Mouse (Mus musculus): ENCODE data around the gene Ifitm5. TPM values are rescaled to one million over a fixed set of nuclear protein-coding genes. Genes with fewer than 3 reads are reported as not detected.

The Ifitm5 gene
- 2.8 and 6.6 TPM in 2 replicates for polyA plus RNA-seq (2015; fragmentation: Nextera tagmentation; extraction: Ambion mirVana)

DNA sequence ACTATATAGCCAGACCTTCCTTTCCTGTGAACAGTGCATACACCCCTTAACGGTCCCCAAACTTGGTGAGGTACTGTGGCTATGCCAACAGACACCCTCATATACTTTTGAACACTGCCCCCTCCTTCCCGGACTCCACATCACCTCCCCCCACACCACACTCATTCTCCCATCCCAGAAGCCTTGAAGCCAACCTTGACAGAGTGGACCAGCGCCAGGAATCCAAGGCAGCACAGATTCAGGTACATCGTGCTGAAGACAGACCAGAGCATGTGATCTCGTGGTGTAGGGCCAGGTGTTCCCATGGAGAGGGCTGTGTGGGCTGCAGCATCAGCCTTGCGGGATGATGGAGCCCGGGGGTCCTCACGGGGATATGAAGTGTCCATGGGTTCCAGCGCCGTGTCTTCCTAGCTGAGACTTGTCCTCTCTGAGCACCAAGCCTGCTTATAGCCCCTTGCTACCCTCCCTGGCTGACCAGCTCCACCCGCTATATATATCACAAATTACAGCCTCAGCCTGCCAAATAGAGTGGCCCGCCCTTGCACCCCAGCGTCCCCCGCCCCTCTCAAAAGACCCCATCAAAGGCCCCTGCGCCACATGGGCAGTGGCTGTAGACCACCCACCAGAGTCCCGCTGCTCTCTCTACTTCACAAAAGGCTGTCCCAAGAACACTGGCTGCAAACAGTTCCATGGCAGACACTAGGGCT lies at the start of gene Ifitm5:
Gene Ifitm5 (minus strand): TSS at position 468 of the 707 bp plus-strand sequence.
- no peak for ATAC-seq (ENCODE audit: low read depth)
- peaks cover 26% of the 10 kb centered on the region for H3K36me3 ChIP-seq (ENCODE audit: control insufficient read depth, insufficient read depth, low read length)

DNA sequence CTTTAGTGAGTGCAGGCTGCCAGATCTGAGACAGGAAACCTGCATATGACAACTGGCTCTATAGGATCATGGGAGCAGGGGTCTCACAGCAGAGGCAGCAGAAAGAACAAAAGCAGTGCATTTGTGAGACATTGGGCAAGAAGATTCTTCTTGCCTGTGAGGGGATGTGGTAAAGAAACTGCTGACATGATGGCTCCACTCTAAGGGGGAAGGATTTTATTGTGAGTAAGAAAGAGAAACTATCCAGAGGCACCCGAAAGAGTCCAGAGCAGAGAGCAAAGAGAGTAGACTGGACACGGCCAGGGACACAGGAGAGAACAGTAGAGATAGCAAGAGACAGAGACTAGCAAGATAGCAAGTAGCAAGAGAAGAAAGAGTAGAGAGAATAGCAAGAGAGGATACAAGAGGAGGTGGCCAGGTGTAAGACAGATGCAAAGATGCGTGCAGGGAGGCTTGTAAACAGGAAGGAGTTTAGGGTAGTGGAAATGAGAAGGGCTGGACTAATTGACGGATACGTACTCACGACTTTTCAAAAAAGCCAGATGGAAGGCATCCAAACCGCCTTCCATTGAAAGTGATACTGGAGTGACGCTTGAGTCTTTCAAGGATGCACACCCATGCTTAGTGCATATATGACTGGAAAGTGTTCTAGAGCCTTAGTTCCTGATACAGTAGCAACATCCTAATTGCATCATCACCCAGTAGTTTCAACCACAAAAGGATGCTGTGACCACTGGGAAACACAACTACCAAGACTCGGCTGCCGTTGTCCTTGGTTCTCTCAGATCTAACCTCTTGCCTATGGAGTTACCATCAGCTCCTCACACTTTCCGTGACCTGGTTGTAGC lies 49.0 kb upstream of the Ifitm5 start:
- Histone ChIP-seq H3K27me3 (ENCODE audit: control insufficient read depth, insufficient read depth, low read depth, low read length) (peaks cover 3% of the 10 kb centered on the region; the same call in 1 of the 2 replicates), H3K4me3 (ENCODE audit: low read length) (no peak overlapping the region), H3K4me2 (ENCODE audit: low read depth, low read length) (no peak overlapping the region), H3K36me3 (ENCODE audit: control insufficient read depth, insufficient read depth, low read length) (no peaks in the 10 kb centered on the region), H3K27ac (ENCODE audit: low read length) (no peak overlapping the region), H3K9me3 (ENCODE audit: control insufficient read depth, low read length) (no peaks in the 10 kb centered on the region), H3K4me1 (replicated peaks; ENCODE audit: control insufficient read depth, insufficient read depth, low read length) (no peaks in the 10 kb centered on the region), H3K9ac (ENCODE audit: low read length) (no peak overlapping the region)
- WGBS: 75% methylated on average over 11 of the region's 11 CpGs
- no peak for ATAC-seq (ENCODE audit: low read depth)

More for the DNA sequence above, at the start of gene Ifitm5:
- no peak within 1 kb of the TSS for H3K4me3 ChIP-seq (ENCODE audit: low read length)
- peak within 1 kb of the TSS; percentile 56 for H3K27ac ChIP-seq (ENCODE audit: low read length)
- H3K4me1 ChIP-seq (replicated peaks; ENCODE audit: control insufficient read depth, insufficient read depth, low read length): peaks cover 22% of the 10 kb centered on the region
- no peaks in the 10 kb centered on the region for H3K9me3 ChIP-seq (ENCODE audit: control insufficient read depth, low read length)
- 86% methylated on average over 16 of the region's 16 CpGs for WGBS
- H3K9ac ChIP-seq (ENCODE audit: low read length): peak within 1 kb of the TSS; percentile 34; the same call in 1 of the 2 replicates
- no peaks in the 10 kb centered on the region for H3K27me3 ChIP-seq (ENCODE audit: control insufficient read depth, insufficient read depth, low read depth, low read length)
- peak within 1 kb of the TSS; percentile 19 for H3K4me2 ChIP-seq (ENCODE audit: low read depth, low read length)

DNA sequence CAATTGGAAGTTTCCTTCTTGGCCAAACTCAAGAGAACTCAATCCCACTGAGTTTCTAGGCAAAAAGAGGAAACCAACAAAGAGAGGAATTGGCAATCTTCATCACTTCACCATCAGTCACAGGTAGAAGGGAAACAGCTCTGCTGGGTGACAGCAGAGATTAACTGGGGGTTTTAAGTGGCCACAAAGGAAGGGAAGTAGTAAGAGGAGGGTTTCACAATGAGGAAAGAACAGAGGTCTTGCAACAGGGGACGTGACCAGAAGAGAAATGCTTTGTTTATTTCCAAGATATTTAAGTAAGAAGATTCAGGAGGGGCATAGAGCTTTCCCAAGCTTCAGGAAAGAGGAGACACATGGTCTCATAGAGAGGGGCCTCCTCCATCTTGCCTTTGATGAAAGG lies 47.7 kb upstream of the Ifitm5 start:
- Histone ChIP-seq H3K9ac (ENCODE audit: low read length) (no peak overlapping the region), H3K27me3 (ENCODE audit: control insufficient read depth, insufficient read depth, low read depth, low read length) (peaks cover 3% of the 10 kb centered on the region; the same call in 1 of the 2 replicates), H3K27ac (ENCODE audit: low read length) (no peak overlapping the region), H3K36me3 (ENCODE audit: control insufficient read depth, insufficient read depth, low read length) (no peaks in the 10 kb centered on the region), H3K4me3 (ENCODE audit: low read length) (no peak overlapping the region), H3K4me2 (ENCODE audit: low read depth, low read length) (no peak overlapping the region), H3K9me3 (ENCODE audit: control insufficient read depth, low read length) (no peaks in the 10 kb centered on the region), H3K4me1 (replicated peaks; ENCODE audit: control insufficient read depth, insufficient read depth, low read length) (no peaks in the 10 kb centered on the region)
- 33% methylated on average over 1 of the region's 1 CpGs for WGBS
- ATAC-seq (ENCODE audit: low read depth): no peak

DNA sequence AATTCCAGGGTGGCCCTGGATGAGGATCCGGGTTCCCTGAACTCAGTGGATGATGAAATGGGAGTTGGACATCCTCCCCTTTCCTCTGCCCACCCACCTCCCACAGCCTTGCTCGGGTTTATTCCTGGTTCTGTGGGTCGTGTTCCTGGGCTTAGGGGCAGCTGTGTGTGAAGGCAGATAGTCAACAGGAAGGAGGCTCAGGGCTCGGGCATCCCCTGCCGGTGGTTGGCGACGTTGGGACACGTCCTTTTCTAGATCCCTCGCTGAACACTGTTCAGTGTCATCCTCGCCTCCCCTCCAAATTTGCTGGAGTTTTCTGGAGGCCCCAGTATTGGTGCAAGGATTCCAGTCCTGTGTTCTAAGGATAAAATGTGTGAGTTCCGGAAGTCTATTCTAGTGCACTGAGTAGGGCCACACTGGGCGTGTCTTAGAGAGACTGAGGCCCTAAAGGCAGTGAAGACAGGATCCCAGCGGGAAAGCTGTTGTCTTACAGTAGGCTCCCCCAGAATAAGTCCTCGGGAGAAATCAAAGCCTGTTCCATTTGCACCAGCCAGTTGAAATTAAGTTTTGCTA lies 41.1 kb upstream of the Ifitm5 start:
- H3K36me3 ChIP-seq (ENCODE audit: control insufficient read depth, insufficient read depth, low read length): no peaks in the 10 kb centered on the region
- H3K27me3 ChIP-seq (ENCODE audit: control insufficient read depth, insufficient read depth, low read depth, low read length): no peaks in the 10 kb centered on the region
- no peak overlapping the region for H3K4me3 ChIP-seq (ENCODE audit: low read length)
- WGBS: 77% methylated on average over 14 of the region's 14 CpGs
- no peak overlapping the region for H3K27ac ChIP-seq (ENCODE audit: low read length)
- no peak overlapping the region for H3K9ac ChIP-seq (ENCODE audit: low read length)
- H3K4me2 ChIP-seq (ENCODE audit: low read depth, low read length): no peak overlapping the region
- ATAC-seq (ENCODE audit: low read depth): no peak
- no peaks in the 10 kb centered on the region for H3K9me3 ChIP-seq (ENCODE audit: control insufficient read depth, low read length)
- no peaks in the 10 kb centered on the region for H3K4me1 ChIP-seq (replicated peaks; ENCODE audit: control insufficient read depth, insufficient read depth, low read length)

DNA sequence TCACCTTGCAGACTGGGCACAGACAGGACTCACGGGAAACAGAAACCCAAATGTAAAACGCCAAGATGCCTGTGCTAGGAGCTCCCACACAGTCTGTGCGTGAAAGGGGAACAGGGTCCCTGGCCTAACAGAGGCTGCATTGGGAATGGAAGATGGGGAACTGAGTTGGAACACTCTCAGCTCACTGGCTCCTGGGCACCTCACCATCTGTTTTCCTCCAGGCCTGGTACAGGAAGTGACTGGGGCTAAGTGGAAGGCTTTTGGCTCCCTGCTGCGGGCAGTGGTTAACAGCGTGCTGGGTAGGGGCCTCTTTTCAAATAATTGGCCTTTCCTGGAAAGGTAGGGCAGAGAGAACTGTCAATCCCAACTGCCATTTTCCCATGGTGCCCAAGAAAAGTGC lies 40.5 kb upstream of the Ifitm5 start:
- peaks cover 3% of the 10 kb centered on the region; the same call in 1 of the 2 replicates for H3K9me3 ChIP-seq (ENCODE audit: control insufficient read depth, low read length)
- no peaks in the 10 kb centered on the region for H3K27me3 ChIP-seq (ENCODE audit: control insufficient read depth, insufficient read depth, low read depth, low read length)
- no peak overlapping the region for H3K9ac ChIP-seq (ENCODE audit: low read length)
- no peak overlapping the region for H3K4me3 ChIP-seq (ENCODE audit: low read length)
- no peaks in the 10 kb centered on the region for H3K4me1 ChIP-seq (replicated peaks; ENCODE audit: control insufficient read depth, insufficient read depth, low read length)
- 56% methylated on average over 5 of the region's 5 CpGs for WGBS
- no peaks in the 10 kb centered on the region for H3K36me3 ChIP-seq (ENCODE audit: control insufficient read depth, insufficient read depth, low read length)
- H3K4me2 ChIP-seq (ENCODE audit: low read depth, low read length): no peak overlapping the region
- ATAC-seq (ENCODE audit: low read depth): no peak
- no peak overlapping the region for H3K27ac ChIP-seq (ENCODE audit: low read length)

DNA sequence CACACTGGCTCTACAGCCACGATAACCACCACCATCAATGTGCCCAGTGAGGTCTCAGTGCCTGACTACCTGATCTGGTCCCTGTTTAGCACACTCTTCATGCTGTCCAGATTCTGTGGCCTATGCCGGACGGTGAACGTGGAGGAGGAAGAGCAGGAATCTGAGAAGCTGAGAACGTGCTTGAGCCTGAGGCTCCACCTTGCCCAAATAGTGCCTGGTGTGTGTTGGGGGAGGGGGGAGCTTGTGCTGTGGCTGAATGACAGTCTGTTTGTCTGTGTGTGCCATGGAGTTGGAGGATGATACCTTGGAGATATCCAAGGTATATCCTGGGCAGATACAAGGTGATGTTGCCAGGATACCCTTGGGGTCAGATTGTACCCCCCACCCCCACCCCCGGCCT lies 40.1 kb upstream of the Ifitm5 start:
- H3K9me3 ChIP-seq (ENCODE audit: control insufficient read depth, low read length): peaks cover 3% of the 10 kb centered on the region; the same call in 1 of the 2 replicates
- H3K4me1 ChIP-seq (replicated peaks; ENCODE audit: control insufficient read depth, insufficient read depth, low read length): no peaks in the 10 kb centered on the region
- peak; percentile 34; the same call in 1 of the 2 replicates for ATAC-seq (ENCODE audit: low read depth)
- no peak overlapping the region for H3K4me2 ChIP-seq (ENCODE audit: low read depth, low read length)
- no peak overlapping the region for H3K4me3 ChIP-seq (ENCODE audit: low read length)
- no peaks in the 10 kb centered on the region for H3K27me3 ChIP-seq (ENCODE audit: control insufficient read depth, insufficient read depth, low read depth, low read length)
- H3K27ac ChIP-seq (ENCODE audit: low read length): no peak overlapping the region
- no peak overlapping the region for H3K9ac ChIP-seq (ENCODE audit: low read length)
- 41% methylated on average over 6 of the region's 6 CpGs for WGBS
- H3K36me3 ChIP-seq (ENCODE audit: control insufficient read depth, insufficient read depth, low read length): no peaks in the 10 kb centered on the region

DNA sequence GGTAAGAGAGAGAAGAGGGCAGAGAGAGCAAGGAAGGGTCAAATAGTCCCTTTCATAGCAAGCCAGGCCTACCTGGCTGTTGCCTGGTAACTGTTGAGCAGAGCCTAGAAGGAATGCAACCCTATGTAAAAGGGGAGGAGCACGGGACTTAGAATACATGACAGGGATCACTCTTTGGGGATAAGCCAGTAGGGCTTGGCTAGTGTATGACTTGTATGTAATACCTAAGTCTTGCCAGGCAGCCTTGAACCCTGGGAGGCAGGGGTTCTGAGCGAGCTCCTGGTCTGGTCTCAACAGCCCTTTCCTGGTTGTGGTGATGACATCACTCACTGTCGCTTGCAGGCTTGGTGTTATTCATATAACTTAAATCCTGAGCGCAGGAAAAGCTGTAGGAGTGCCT lies 38.9 kb upstream of the Ifitm5 start:
- ATAC-seq (ENCODE audit: low read depth): no peak
- WGBS: 65% methylated on average over 4 of the region's 4 CpGs
- peaks cover 3% of the 10 kb centered on the region; the same call in 1 of the 2 replicates for H3K9me3 ChIP-seq (ENCODE audit: control insufficient read depth, low read length)
- no peaks in the 10 kb centered on the region for H3K27me3 ChIP-seq (ENCODE audit: control insufficient read depth, insufficient read depth, low read depth, low read length)
- no peaks in the 10 kb centered on the region for H3K36me3 ChIP-seq (ENCODE audit: control insufficient read depth, insufficient read depth, low read length)
- H3K9ac ChIP-seq (ENCODE audit: low read length): no peak overlapping the region
- no peaks in the 10 kb centered on the region for H3K4me1 ChIP-seq (replicated peaks; ENCODE audit: control insufficient read depth, insufficient read depth, low read length)
- no peak overlapping the region for H3K27ac ChIP-seq (ENCODE audit: low read length)
- H3K4me2 ChIP-seq (ENCODE audit: low read depth, low read length): no peak overlapping the region
- H3K4me3 ChIP-seq (ENCODE audit: low read length): no peak overlapping the region

DNA sequence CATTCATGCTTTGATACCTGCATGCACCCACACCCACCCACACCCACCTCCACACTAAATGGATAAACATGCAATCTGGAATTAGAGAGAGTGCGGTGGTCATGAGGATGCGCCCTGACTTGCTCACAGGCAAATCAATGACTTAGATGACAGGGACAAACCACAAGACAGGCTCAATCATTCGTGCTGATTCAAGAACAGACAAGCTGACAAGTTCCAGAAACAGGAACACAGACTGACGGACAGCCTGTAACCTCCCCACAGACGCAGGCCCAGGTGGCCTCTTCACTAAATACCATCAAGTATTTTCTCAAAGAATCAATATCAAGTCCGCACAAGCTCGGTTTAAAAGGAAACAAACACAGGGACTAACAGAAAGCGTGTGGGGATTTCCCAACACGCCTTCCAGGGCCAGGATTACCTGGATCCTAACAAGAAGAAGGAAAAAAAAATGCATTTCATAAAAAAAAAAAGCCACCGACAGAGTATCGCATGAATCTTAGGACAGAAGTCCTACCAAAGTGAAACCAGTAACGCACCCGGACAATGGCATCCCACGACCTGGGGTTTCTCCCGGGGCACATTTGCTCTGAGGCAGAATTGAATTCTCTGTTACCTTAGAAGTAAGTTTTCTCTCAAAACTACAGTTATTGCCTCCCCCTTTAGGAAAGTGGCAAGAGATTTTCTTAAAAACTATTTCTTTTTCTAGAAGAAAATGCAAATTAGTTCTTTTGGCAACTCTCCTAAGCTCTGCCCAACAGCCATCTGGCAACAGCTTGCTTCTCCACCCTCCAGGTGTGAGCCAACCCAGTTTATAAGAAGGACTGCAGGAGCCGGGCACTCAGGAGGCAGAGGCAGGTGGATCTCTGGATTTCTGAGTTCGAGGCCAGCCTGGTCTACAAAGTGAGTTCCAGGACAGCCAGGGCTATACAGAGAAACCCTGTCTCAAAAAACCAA lies 37.4 kb upstream of the Ifitm5 start:
- 82% methylated on average over 17 of the region's 17 CpGs for WGBS
- peaks cover 3% of the 10 kb centered on the region; the same call in 1 of the 2 replicates for H3K9me3 ChIP-seq (ENCODE audit: control insufficient read depth, low read length)
- ATAC-seq (ENCODE audit: low read depth): no peak

More for the DNA sequence above, 37.4 kb upstream of the Ifitm5 start:
- Histone ChIP-seq H3K27ac (ENCODE audit: low read length) (no peak overlapping the region), H3K27me3 (ENCODE audit: control insufficient read depth, insufficient read depth, low read depth, low read length) (no peaks in the 10 kb centered on the region), H3K4me2 (ENCODE audit: low read depth, low read length) (no peak overlapping the region), H3K36me3 (ENCODE audit: control insufficient read depth, insufficient read depth, low read length) (no peaks in the 10 kb centered on the region), H3K4me1 (replicated peaks; ENCODE audit: control insufficient read depth, insufficient read depth, low read length) (no peaks in the 10 kb centered on the region), H3K9ac (ENCODE audit: low read length) (no peak overlapping the region), H3K4me3 (ENCODE audit: low read length) (no peak overlapping the region)

Data from lung, embryonic 16.5 days (tissue).